Mouse (Mus musculus) adrenal gland, postnatal 4 days (tissue): ENCODE measurements at regions not wholly inside any gene's neighbourhood (a gene's known extent, or its start where the extent isn't known, plus 50 kb on each side); places are given as distances from the start of the nearest gene placed in this dataset.

Experiments used
- DNase-seq, 2 experiments: peaks; one replicate each; pipeline ENCODE4 v3.0.0; 2021 to 2022; ENCODE audit warnings: low spot score in 2 of 2, mixed read lengths in 2 of 2

- no peak for DNase-seq
These were observed 139.6 kb upstream of the Gm26897 start for GRCm38 (mm10) chr5:111594111-111594510.

- no peak for DNase-seq
These were observed 138.3 kb upstream of the Gm26897 start for GRCm38 (mm10) chr5:111595438-111595837.

- no peak for DNase-seq
These were observed 136.0 kb upstream of the Gm26897 start for GRCm38 (mm10) chr5:111597733-111598132.

- no peak for DNase-seq
These were observed 131.8 kb upstream of the Gm26897 start for GRCm38 (mm10) chr5:111601711-111602521.

GRCm38 (mm10) chr5:111613687-111614086, 120.0 kb upstream of the Gm26897 start:
- DNase-seq: no peak

- no peak for DNase-seq
These were observed 113.8 kb upstream of the Gm26897 start for GRCm38 (mm10) chr5:111619974-111620373.

GRCm38 (mm10) chr5:111620626-111621025, 113.1 kb upstream of the Gm26897 start:
- no peak for DNase-seq

GRCm38 (mm10) chr5:111622481-111622880, 111.2 kb upstream of the Gm26897 start:
- no peak for DNase-seq

- no peak for DNase-seq
These were observed 107.4 kb upstream of the Gm26897 start for GRCm38 (mm10) chr5:111626273-111626798.

- no peak for DNase-seq
These were observed 103.3 kb upstream of the Gm26897 start for GRCm38 (mm10) chr5:111630313-111630844.

GRCm38 (mm10) chr5:111631572-111632161, 102.1 kb upstream of the Gm26897 start:
- no peak for DNase-seq

- DNase-seq: no peak
These were observed 98.6 kb upstream of the Gm26897 start for GRCm38 (mm10) chr5:111635092-111635491.

GRCm38 (mm10) chr5:111636969-111637368, 96.8 kb upstream of the Gm26897 start:
- no peak for DNase-seq

GRCm38 (mm10) chr5:111638306-111638705, 95.4 kb upstream of the Gm26897 start:
- no peak for DNase-seq

- no peak for DNase-seq
These were observed 94.0 kb upstream of the Gm26897 start for GRCm38 (mm10) chr5:111639476-111640287.

GRCm38 (mm10) chr5:111640976-111641375, 92.7 kb upstream of the Gm26897 start:
- DNase-seq: no peak

- DNase-seq: no peak
These were observed 92.0 kb upstream of the Gm26897 start for GRCm38 (mm10) chr5:111641685-111642084.

GRCm38 (mm10) chr5:111644142-111644541, 89.6 kb upstream of the Gm26897 start:
- DNase-seq: no peak

GRCm38 (mm10) chr5:111644788-111645187, 88.9 kb upstream of the Gm26897 start:
- no peak for DNase-seq

GRCm38 (mm10) chr5:111647686-111648200, 86.0 kb upstream of the Gm26897 start:
- DNase-seq: no peak

GRCm38 (mm10) chr5:111648481-111648880, 85.2 kb upstream of the Gm26897 start:
- DNase-seq: no peak
